ENCODE assay signal across 7 mouse cellular contexts in genomic region chr7:3262789-3263188, GRCm38 (mm10). TPM values are rescaled to one million over a fixed set of nuclear protein-coding genes. Genes with fewer than 3 reads are reported as not detected.
A peak's percentile ranks its signal among the peaks of the same experiment; 100 is the strongest.
DNase-seq lines count a peak whose midpoint lies in the region; ATAC-seq and TF ChIP-seq lines count a peak whose summit lies in the region.

No protein-coding gene starts in this region.

- in situ Hi-C loops in Patski (cut with MboI; ENCODE audit: low pct_unique_long_range_greater_than_20kb), result no loop called here

- no peaks in the 10 kb centered on the region for H3K27me3 ChIP-seq in hindbrain, postnatal 0 days (ENCODE audit: insufficient read depth, low read length)
- no peaks in the 10 kb centered on the region for H3K27me3 ChIP-seq in hindbrain, embryonic 14.5 days (ENCODE audit: control insufficient read depth, insufficient read depth, low read length)
- no peaks in the 10 kb centered on the region for H3K27me3 ChIP-seq in Patski

- no peaks in the 10 kb centered on the region for H3K4me1 ChIP-seq in hindbrain, postnatal 0 days (ENCODE audit: insufficient read depth, low read length)
- no peaks in the 10 kb centered on the region for H3K4me1 ChIP-seq in hindbrain, embryonic 14.5 days (replicated peaks; ENCODE audit: control insufficient read depth, insufficient read depth, low read length)
- H3K4me1 ChIP-seq in embryonic fibroblast, embryonic 13.5 days (ENCODE audit: control insufficient read depth, insufficient read depth, low read length), result no peaks in the 10 kb centered on the region

- CTCF ChIA-PET in Patski (lab: Charles Lee), result interaction anchor here (1.5 kb wide), 1 partner anchor 41 kb away, joined by 4 read pairs; no protein-coding TSS in a partner anchor

- no peak overlapping the region for H3K4me3 ChIP-seq in hindbrain, postnatal 0 days (ENCODE audit: low read length)
- no peak overlapping the region for H3K4me3 ChIP-seq in hindbrain, embryonic 14.5 days (replicated peaks; ENCODE audit: low read length)
- no peak overlapping the region for H3K4me3 ChIP-seq in embryonic fibroblast, embryonic 13.5 days (ENCODE audit: insufficient read depth, low read length)

- WGBS in hindbrain, postnatal 0 days, result 40% methylated on average over 2 of the region's 2 CpGs
- 30% methylated on average over 2 of the region's 2 CpGs for WGBS in hindbrain, embryonic 14.5 days

- DNase-seq in hindbrain, postnatal 0 days (ENCODE audit: low spot score), result peak; percentile 58
- no peak for DNase-seq in hindbrain, embryonic 14.5 days (ENCODE audit: low spot score)
- DNase-seq in CD8-positive naive resting alpha-beta T cell, adult 2 months (ENCODE audit: low read depth in 2 of 2, low spot score in 2 of 2), result peak; percentile 4 to 7
- DNase-seq in Patski (ENCODE audit: low read depth, low spot score), result no peak
- DNase-seq in naive thymus-derived CD4-positive, alpha-beta T cell, adult 2 months (ENCODE audit: low read depth), result peak; percentile 10
- DNase-seq in spleen, postnatal 4 days (ENCODE audit: low spot score in 2 of 2), result no peak

- no peak for ATAC-seq in hindbrain, postnatal 0 days
- ATAC-seq in hindbrain, embryonic 14.5 days (ENCODE audit: low FRiP score), result no peak
- ATAC-seq in Patski, result no peak

- H3K9ac ChIP-seq in hindbrain, postnatal 0 days (replicated peaks; ENCODE audit: low read length), result no peak overlapping the region
- no peak overlapping the region for H3K9ac ChIP-seq in hindbrain, embryonic 14.5 days

- POLR2A ChIA-PET in Patski (lab: Charles Lee), result no interaction called here

- TF ChIP-seq POLR2A in embryonic fibroblast, embryonic 13.5 days (IDR thresholded peaks at IDR 0.05; ENCODE audit: low read depth, low read length), result no peak

- H3K9me3 ChIP-seq in hindbrain, postnatal 0 days (ENCODE audit: low read length), result no peaks in the 10 kb centered on the region
- no peaks in the 10 kb centered on the region for H3K9me3 ChIP-seq in hindbrain, embryonic 14.5 days (ENCODE audit: control insufficient read depth, low read length)

- no peak overlapping the region for H3K4me2 ChIP-seq in hindbrain, postnatal 0 days (ENCODE audit: low read depth, low read length)
- H3K4me2 ChIP-seq in hindbrain, embryonic 14.5 days (replicated peaks), result no peak overlapping the region

- peak; percentile 61 for TF ChIP-seq CTCF in hindbrain, postnatal 0 days (IDR thresholded peaks at IDR 0.05; ENCODE audit: low read depth)
- peak; percentile 72 for TF ChIP-seq CTCF in Patski (IDR thresholded peaks at IDR 0.05)
- TF ChIP-seq CTCF in embryonic fibroblast, embryonic 13.5 days (IDR thresholded peaks at IDR 0.05; ENCODE audit: borderline replicate concordance, insufficient read depth, low read length), result peak; percentile 48; the same call in 1 of the 2 replicates

- H3K27ac ChIP-seq in hindbrain, postnatal 0 days, result no peak overlapping the region
- no peak overlapping the region for H3K27ac ChIP-seq in hindbrain, embryonic 14.5 days
- H3K27ac ChIP-seq in embryonic fibroblast, embryonic 13.5 days (ENCODE audit: insufficient read depth, low read length), result no peak overlapping the region

- no peaks in the 10 kb centered on the region for H3K36me3 ChIP-seq in hindbrain, postnatal 0 days (ENCODE audit: insufficient read depth, low read length)
- H3K36me3 ChIP-seq in hindbrain, embryonic 14.5 days (replicated peaks; ENCODE audit: control insufficient read depth, insufficient read depth), result no peaks in the 10 kb centered on the region

RNA-seq across cellular contexts. Expression of gene Nlrp12, which starts 13.2 kb away (rescaled TPM):
- total RNA-seq in hindbrain, postnatal 0 days (2014; rRNA removed), result 0.10 TPM in 1 of 2 replicates, not detected in the other
- 0.03 and 0.05 TPM in 2 replicates for polyA plus RNA-seq in hindbrain, postnatal 0 days (2015; fragmentation: Nextera tagmentation; extraction: Ambion mirVana)
- polyA plus RNA-seq in hindbrain, embryonic 14.5 days (2014; fragmentation: Nextera tagmentation; extraction: Ambion mirVana), result 0.07 TPM in 1 of 2 replicates, not detected in the other
- polyA plus RNA-seq in Patski (2021), result not detected
- not detected in 2 replicates for polyA plus RNA-seq in embryonic fibroblast, embryonic 13.5 days (2011; ENCODE audit: insufficient read length, low read depth, missing spikeins)

RNA-seq across cellular contexts. Expression of gene Myadm, which starts 26.1 kb away (rescaled TPM):
- total RNA-seq in hindbrain, postnatal 0 days (2014; rRNA removed), result 22.6 and 42.7 TPM in 2 replicates
- polyA plus RNA-seq in hindbrain, postnatal 0 days (2015; fragmentation: Nextera tagmentation; extraction: Ambion mirVana), result 25.9 and 29.1 TPM in 2 replicates
- 40.1 and 43.6 TPM in 2 replicates for polyA plus RNA-seq in hindbrain, embryonic 14.5 days (2014; fragmentation: Nextera tagmentation; extraction: Ambion mirVana)
- polyA plus RNA-seq in Patski (2021), result 76.4 TPM
- 469 and 684 TPM in 2 replicates for polyA plus RNA-seq in embryonic fibroblast, embryonic 13.5 days (2011; ENCODE audit: insufficient read length, low read depth, missing spikeins)

RNA-seq across cellular contexts. Expression of gene Prkcg, which starts 26.2 kb away (rescaled TPM):
- total RNA-seq in hindbrain, postnatal 0 days (2014; rRNA removed), result 6.7 and 8.0 TPM in 2 replicates
- polyA plus RNA-seq in hindbrain, postnatal 0 days (2015; fragmentation: Nextera tagmentation; extraction: Ambion mirVana), result 4.2 and 5.7 TPM in 2 replicates
- polyA plus RNA-seq in hindbrain, embryonic 14.5 days (2014; fragmentation: Nextera tagmentation; extraction: Ambion mirVana), result 1.1 and 1.6 TPM in 2 replicates
- polyA plus RNA-seq in Patski (2021), result 4.7 TPM
- 0.60 and 0.89 TPM in 2 replicates for polyA plus RNA-seq in embryonic fibroblast, embryonic 13.5 days (2011; ENCODE audit: insufficient read length, low read depth, missing spikeins)

Comparison
In these comparisons a context has a peak if more than half of its experiments do, and no peak if none do; other contexts are left out.
1. DNase-seq: peak in hindbrain, postnatal 0 days (single experiment), CD8-positive naive resting alpha-beta T cell, adult 2 months (2 of 2) and naive thymus-derived CD4-positive, alpha-beta T cell, adult 2 months (single experiment); none in hindbrain, embryonic 14.5 days (single experiment), Patski (single experiment) and spleen, postnatal 4 days (0 of 2).
2. Peak in every context shown above with its lines, with median percentiles within 50 percentile points of each other: CTCF ChIP-seq.